In genomic region chr6:31371140-31371539, GRCm38 (mm10) we compare ENCODE assay signal across 11 mouse cellular contexts. TPM values are rescaled to one million over a fixed set of nuclear protein-coding genes. Genes with fewer than 3 reads are reported as not detected.
DNase-seq lines count a peak whose midpoint lies in the region; ATAC-seq and TF ChIP-seq lines count a peak whose summit lies in the region.
"Had no signal": no experiment of that assay in that cellular context is flagged by ENCODE, and none has a peak within 500 bp of the region (broad histone marks: within the 10 kb centered on the region; RNA-seq: fewer than 3 reads in every experiment).

No protein-coding gene starts in this region.

- 40% methylated on average over 3 of the region's 3 CpGs for WGBS in heart, embryonic 14.5 days

- no peak overlapping the region for H3K4me2 ChIP-seq in heart, embryonic 14.5 days (ENCODE audit: low read length)
- H3K4me2 ChIP-seq: forebrain, embryonic 12.5 days; lung, embryonic 15.5 days had no signal

- no peak for DNase-seq in frontal cortex, postnatal 36 days (ENCODE audit: low spot score in 2 of 2)
- no peak for DNase-seq in ES-E14 (ENCODE audit: low read depth, low spot score)
- DNase-seq in kidney, postnatal 25 days: peak; percentile 55 to 75
- no peak for DNase-seq in right cerebral cortex, postnatal 14 days
- no peak for DNase-seq in cerebellum, adult 11 months
- no peak for DNase-seq in ovary, postnatal 36 days (ENCODE audit: low spot score)

- H3K27me3 ChIP-seq in heart, embryonic 14.5 days (ENCODE audit: control insufficient read depth, insufficient read depth, low read length): no peaks in the 10 kb centered on the region
- H3K27me3 ChIP-seq: forebrain, embryonic 12.5 days; lung, embryonic 15.5 days had no signal

- no peak overlapping the region for H3K9ac ChIP-seq in ES-E14 (ENCODE audit: insufficient read depth, low read depth, low read length, poor library complexity, severe bottlenecking)
- H3K9ac ChIP-seq in heart, embryonic 14.5 days (ENCODE audit: low read length): no peak overlapping the region
- H3K9ac ChIP-seq: forebrain, embryonic 12.5 days; lung, embryonic 15.5 days had no signal

- peaks cover 19 to 31% of the 10 kb centered on the region in 2 experiments for H3K4me1 ChIP-seq in ES-E14 (ENCODE audit: control insufficient read depth in 2 of 2, insufficient read depth in 2 of 2, low read length in 2 of 2, poor library complexity in 1 of 2)
- H3K4me1 ChIP-seq in heart, embryonic 14.5 days (ENCODE audit: control insufficient read depth in 2 of 2, insufficient read depth in 2 of 2, low read length in 2 of 2): peaks cover 16 to 20% of the 10 kb centered on the region in 2 experiments

- H3K27ac ChIP-seq in ES-E14 (ENCODE audit: insufficient read depth, low read depth, low read length, poor library complexity, severe bottlenecking): no peak overlapping the region; the same call in 1 of the 2 replicates
- peak overlapping the region; percentile 33 to 61 for H3K27ac ChIP-seq in heart, embryonic 14.5 days (replicated peaks in 1 of 2; ENCODE audit: control insufficient read depth in 1 of 2, insufficient read depth in 1 of 2, low read depth in 2 of 2, low read length in 2 of 2)
- H3K27ac ChIP-seq: forebrain, embryonic 12.5 days had no signal

- in situ Hi-C loops in ES-E14 (cut with MboI; ENCODE audit: low sequenced_read_pairs in 2 of 2, unreplicated experiment in 2 of 2): no loop called here

- H3K4me3 ChIP-seq in ES-E14 (ENCODE audit: insufficient read depth in 1 of 2, low read depth in 1 of 2, low read length in 2 of 2, poor library complexity in 1 of 2, severe bottlenecking in 1 of 2): peak overlapping the region in 1 of 2 experiments; percentile 51; a peak in 2 of 4 replicates
- no peak overlapping the region for H3K4me3 ChIP-seq in heart, embryonic 14.5 days (ENCODE audit: control insufficient read depth in 1 of 2, insufficient read depth in 1 of 2, low read depth in 1 of 2, low read length in 2 of 2)
- H3K4me3 ChIP-seq: forebrain, embryonic 12.5 days; lung, embryonic 15.5 days had no signal

- H3K9me3 ChIP-seq in ES-E14 (ENCODE audit: control insufficient read depth, insufficient read depth, low read depth, low read length): no peaks in the 10 kb centered on the region
- H3K9me3 ChIP-seq in heart, embryonic 14.5 days (ENCODE audit: control insufficient read depth, low read length): no peaks in the 10 kb centered on the region
- H3K9me3 ChIP-seq: forebrain, embryonic 12.5 days; lung, embryonic 15.5 days had no signal

- ATAC-seq in frontal cortex, adult (ENCODE audit: low TSS enrichment): 0 out of 2 replicates have a peak, but pooled peaks have one; percentile 38
- no peak for ATAC-seq in heart, embryonic 14.5 days (ENCODE audit: insufficient number of reproducible peaks, insufficient read depth, low FRiP score, low read depth)
- ATAC-seq: inflammation-experienced regulatory T-cells, adult 6 months had no signal

- H3K36me3 ChIP-seq in ES-E14 (ENCODE audit: control insufficient read depth, insufficient read depth, low read length, poor library complexity, severe bottlenecking): no peaks in the 10 kb centered on the region
- no peaks in the 10 kb centered on the region for H3K36me3 ChIP-seq in heart, embryonic 14.5 days (ENCODE audit: control insufficient read depth, insufficient read depth, low read length)
- H3K36me3 ChIP-seq: forebrain, embryonic 12.5 days; lung, embryonic 15.5 days had no signal

TF ChIP-seq in ES-E14, 5 proteins besides CTCF, POLR2A, EP300 and RAD21:
- TF ChIP-seq ZNF384 (IDR thresholded peaks at IDR 0.05; ENCODE audit: low read depth, low read length) (no peak), CHD2 (IDR thresholded peaks at IDR 0.05; ENCODE audit: low read depth, low read length) (peak; percentile 37; the same call in 1 of the 2 replicates)

RNA-seq across cellular contexts. Expression of gene Mkln1, which starts 27.4 kb away (rescaled TPM):
- total RNA-seq in ES-E14 (2012; rRNA removed): 50.5 and 78.0 TPM in 2 replicates
- polyA plus RNA-seq in heart, embryonic 14.5 days (2014; fragmentation: Nextera tagmentation; extraction: Ambion mirVana): 198 and 201 TPM in 2 replicates

Comparison
In these comparisons a context has a peak if more than half of its experiments do, and no peak if none do; other contexts are left out.
1. DNase-seq: peak in kidney, postnatal 25 days (2 of 2); none in frontal cortex, postnatal 36 days (0 of 2), ES-E14 (single experiment), right cerebral cortex, postnatal 14 days (single experiment), cerebellum, adult 11 months (single experiment) and ovary, postnatal 36 days (single experiment).